Mouse (Mus musculus): ENCODE results near the gene Gm14137. TPM values are rescaled to one million over a fixed set of nuclear protein-coding genes. Genes with fewer than 3 reads are reported as not detected.

The Gm14137 gene
- polyA plus RNA-seq, 1 experiment from 2014 or later: 0.90 TPM

DNA sequence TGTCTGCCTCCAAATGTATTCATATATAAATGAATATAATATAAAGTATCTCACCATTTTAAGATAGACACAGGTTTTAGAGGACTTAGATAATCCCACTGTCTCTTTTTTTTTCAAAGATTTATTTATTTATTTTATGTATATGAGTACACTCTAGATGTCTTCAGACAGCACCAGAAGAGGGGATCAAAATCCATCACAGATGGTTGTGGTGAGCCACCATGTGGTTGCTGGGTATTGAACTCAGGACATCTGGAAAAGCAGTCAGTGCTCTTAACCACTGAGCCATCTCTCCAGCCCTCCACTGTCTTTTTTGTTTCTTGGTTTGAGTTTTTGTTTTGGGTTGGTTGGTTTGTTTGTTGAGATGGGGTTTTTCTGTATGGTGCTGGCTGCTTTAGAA lies 16.5 kb upstream of the Gm14137 start:
- no peak overlapping the region for H3K4me2 ChIP-seq (replicated peaks)

GRCm38 (mm10) chr2:119161247-119161646 lies 13.1 kb upstream of the Gm14137 start:
- WGBS: 24% methylated on average over 2 of the region's 2 CpGs
- Histone ChIP-seq H3K4me2 (replicated peaks) (no peak overlapping the region), H3K9ac (replicated peaks) (no peak overlapping the region), H3K9me3 (no peaks in the 10 kb centered on the region), H3K4me3 (no peak overlapping the region), H3K27ac (replicated peaks) (no peak overlapping the region), H3K4me1 (peaks cover 6% of the 10 kb centered on the region), H3K36me3 (no peaks in the 10 kb centered on the region), H3K27me3 (peaks cover 9% of the 10 kb centered on the region; the same call in 1 of the 2 replicates)
- ATAC-seq (replicated peaks): no peak

More for the DNA sequence above, 16.5 kb upstream of the Gm14137 start:
- ATAC-seq (replicated peaks): no peak
- peaks cover 17% of the 10 kb centered on the region for H3K4me1 ChIP-seq
- no peak overlapping the region for H3K27ac ChIP-seq (replicated peaks)
- H3K9me3 ChIP-seq: no peaks in the 10 kb centered on the region
- H3K9ac ChIP-seq (replicated peaks): no peak overlapping the region
- H3K4me3 ChIP-seq: no peak overlapping the region
- H3K27me3 ChIP-seq: no peaks in the 10 kb centered on the region
- peaks cover 14% of the 10 kb centered on the region; the same call in 1 of the 2 replicates for H3K36me3 ChIP-seq

DNA sequence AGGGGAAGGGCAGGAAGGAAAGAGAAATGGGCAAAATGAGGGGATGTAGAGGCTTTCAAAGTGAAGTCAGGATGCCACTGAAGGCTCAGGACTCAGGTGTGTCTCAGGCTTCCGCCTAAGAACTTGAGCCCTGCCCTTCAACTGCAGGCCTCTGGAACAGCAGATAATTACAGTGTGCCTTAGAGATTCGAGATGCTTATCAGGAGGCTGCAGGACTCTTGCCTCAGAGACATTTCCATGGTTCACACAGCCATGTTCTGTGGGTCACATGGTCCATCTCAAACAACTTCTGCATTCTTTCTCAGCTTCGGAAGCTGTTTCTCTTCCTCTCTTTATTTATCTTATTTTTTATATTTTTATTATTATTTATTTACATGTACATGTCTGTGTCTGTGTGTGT lies 11.2 kb upstream of the Gm14137 start:
- ATAC-seq (replicated peaks): no peak
- Histone ChIP-seq H3K36me3 (no peaks in the 10 kb centered on the region), H3K27ac (replicated peaks) (no peak overlapping the region), H3K9ac (replicated peaks) (no peak overlapping the region), H3K4me3 (no peak overlapping the region), H3K9me3 (no peaks in the 10 kb centered on the region), H3K4me2 (replicated peaks) (no peak overlapping the region), H3K27me3 (peaks cover 26% of the 10 kb centered on the region; the same call in 1 of the 2 replicates), H3K4me1 (peaks cover 16% of the 10 kb centered on the region)
- 75% methylated on average over 3 of the region's 3 CpGs for WGBS

DNA sequence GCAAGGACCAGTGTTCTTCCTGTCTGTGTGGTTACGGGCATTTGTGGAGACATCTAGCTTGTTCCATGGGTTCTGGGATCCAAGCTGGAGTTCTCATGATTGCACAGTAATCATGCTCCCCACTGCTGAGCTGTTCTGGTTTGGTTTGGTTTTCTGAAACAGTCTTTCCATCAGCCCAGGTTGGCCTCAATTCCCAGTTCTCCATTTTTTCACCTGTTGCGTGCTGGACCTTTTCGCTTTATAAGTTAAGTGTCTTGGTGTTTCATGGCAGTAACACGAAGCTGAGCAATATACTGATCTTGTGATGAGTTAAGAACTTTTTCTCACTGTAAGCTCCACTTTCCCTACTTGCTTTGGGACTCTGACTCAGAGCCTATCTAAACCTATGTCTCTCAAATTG lies 10.3 kb upstream of the Gm14137 start:
- no peak overlapping the region for H3K4me2 ChIP-seq (replicated peaks)
- no peak overlapping the region for H3K27ac ChIP-seq (replicated peaks)
- no peak overlapping the region for H3K9ac ChIP-seq (replicated peaks)
- H3K27me3 ChIP-seq: peaks cover 26% of the 10 kb centered on the region; the same call in 1 of the 2 replicates
- H3K9me3 ChIP-seq: no peaks in the 10 kb centered on the region
- WGBS: 90% methylated on average over 4 of the region's 4 CpGs
- no peak overlapping the region for H3K4me3 ChIP-seq
- peaks cover 16% of the 10 kb centered on the region for H3K4me1 ChIP-seq
- no peak for ATAC-seq (replicated peaks)
- H3K36me3 ChIP-seq: no peaks in the 10 kb centered on the region

- Histone ChIP-seq H3K4me2 (replicated peaks) (no peak overlapping the region), H3K4me1 (peaks cover 16% of the 10 kb centered on the region), H3K36me3 (no peaks in the 10 kb centered on the region), H3K4me3 (no peak overlapping the region), H3K9ac (replicated peaks) (no peak overlapping the region), H3K27ac (replicated peaks) (no peak overlapping the region), H3K9me3 (no peaks in the 10 kb centered on the region), H3K27me3 (peaks cover 26% of the 10 kb centered on the region; the same call in 1 of the 2 replicates)
- no peak for ATAC-seq (replicated peaks)
Measured at GRCm38 (mm10) chr2:119165401-119165800, 8.9 kb upstream of the Gm14137 start.

GRCm38 (mm10) chr2:119166901-119167865 lies 7.1 kb upstream of the Gm14137 start, which contains the start of gene Gchfr:
Gchfr (plus strand) TSS chr2:119167773.
- H3K4me2 ChIP-seq (replicated peaks): peak within 1 kb of the TSS; percentile 100
- H3K4me3 ChIP-seq: peak within 1 kb of the TSS; percentile 51
- no peaks in the 10 kb centered on the region for H3K9me3 ChIP-seq
- no peak within 1 kb of the TSS for H3K27ac ChIP-seq (replicated peaks)
- WGBS: under 1% methylated on average over 60 of the region's 60 CpGs
- peak within 1 kb of the TSS; percentile 31 for H3K9ac ChIP-seq (replicated peaks)
- H3K27me3 ChIP-seq: peaks cover 26% of the 10 kb centered on the region; the same call in 1 of the 2 replicates
- no peaks in the 10 kb centered on the region for H3K36me3 ChIP-seq
- peaks cover 16% of the 10 kb centered on the region for H3K4me1 ChIP-seq
- ATAC-seq (replicated peaks): peak; percentile 72

GRCm38 (mm10) chr2:119167866-119168256 lies 6.4 kb upstream of the Gm14137 start:
- 2% methylated on average over 26 of the region's 26 CpGs for WGBS
- Histone ChIP-seq H3K4me1 (peaks cover 21% of the 10 kb centered on the region), H3K4me2 (replicated peaks) (peak overlapping the region; percentile 100), H3K27ac (replicated peaks) (no peak overlapping the region), H3K9ac (replicated peaks) (peak overlapping the region; percentile 31; the same call in 1 of the 2 replicates), H3K9me3 (no peaks in the 10 kb centered on the region), H3K36me3 (no peaks in the 10 kb centered on the region), H3K4me3 (peak overlapping the region; percentile 51), H3K27me3 (peaks cover 26% of the 10 kb centered on the region; the same call in 1 of the 2 replicates)
- ATAC-seq (replicated peaks): peak; percentile 21; the same call in 1 of the 2 replicates

- Histone ChIP-seq H3K27ac (replicated peaks) (no peak overlapping the region), H3K9ac (replicated peaks) (no peak overlapping the region), H3K27me3 (peaks cover 26% of the 10 kb centered on the region; the same call in 1 of the 2 replicates), H3K36me3 (no peaks in the 10 kb centered on the region), H3K4me2 (replicated peaks) (no peak overlapping the region), H3K9me3 (no peaks in the 10 kb centered on the region), H3K4me3 (no peak overlapping the region), H3K4me1 (peaks cover 31% of the 10 kb centered on the region)
- ATAC-seq (replicated peaks): no peak
- 80% methylated on average over 2 of the region's 2 CpGs for WGBS
Measured at GRCm38 (mm10) chr2:119170282-119170681, 4.0 kb upstream of the Gm14137 start.

- 79% methylated on average over 8 of the region's 8 CpGs for WGBS
- Histone ChIP-seq H3K9me3 (no peaks in the 10 kb centered on the region), H3K27me3 (peaks cover 16% of the 10 kb centered on the region; the same call in 1 of the 2 replicates), H3K27ac (replicated peaks) (no peak overlapping the region), H3K36me3 (0 out of 2 replicates have a peak, but pooled peaks cover under 1% of the 10 kb centered on the region), H3K4me2 (replicated peaks) (no peak overlapping the region), H3K4me3 (no peak overlapping the region), H3K9ac (replicated peaks) (no peak overlapping the region), H3K4me1 (peaks cover 30% of the 10 kb centered on the region)
- no peak for ATAC-seq (replicated peaks)
Measured at GRCm38 (mm10) chr2:119171574-119171973, 2.7 kb upstream of the Gm14137 start.

DNA sequence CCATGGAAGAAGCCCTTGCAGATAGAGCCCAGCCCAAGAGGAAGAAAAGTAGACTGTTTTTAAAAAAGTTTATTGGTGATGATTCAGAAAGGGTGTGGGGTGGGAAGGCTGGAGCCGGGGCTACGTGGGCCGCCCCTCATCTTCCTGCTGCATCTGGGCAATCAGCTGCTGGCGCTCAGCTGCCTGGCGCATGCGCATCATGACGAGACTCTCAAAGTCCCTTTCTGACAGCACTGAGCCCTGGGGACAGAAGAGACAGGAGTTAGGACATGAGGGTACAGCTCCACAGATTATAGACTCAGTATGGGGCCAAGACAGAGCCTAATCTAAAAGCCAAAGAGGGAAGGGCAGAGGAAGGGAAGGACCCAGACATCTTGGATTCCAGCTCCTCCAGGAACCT lies 1.9 kb upstream of the Gm14137 start:
- peaks cover 4% of the 10 kb centered on the region; the same call in 1 of the 2 replicates for H3K36me3 ChIP-seq
- ATAC-seq (replicated peaks): no peak
- H3K4me3 ChIP-seq: no peak overlapping the region
- H3K9me3 ChIP-seq: no peaks in the 10 kb centered on the region
- 77% methylated on average over 7 of the region's 7 CpGs for WGBS
- no peak overlapping the region for H3K4me2 ChIP-seq (replicated peaks)
- no peak overlapping the region for H3K9ac ChIP-seq (replicated peaks)
- no peak overlapping the region for H3K27ac ChIP-seq (replicated peaks)
- H3K4me1 ChIP-seq: peaks cover 22% of the 10 kb centered on the region
- H3K27me3 ChIP-seq: peaks cover 8% of the 10 kb centered on the region; the same call in 1 of the 2 replicates

DNA sequence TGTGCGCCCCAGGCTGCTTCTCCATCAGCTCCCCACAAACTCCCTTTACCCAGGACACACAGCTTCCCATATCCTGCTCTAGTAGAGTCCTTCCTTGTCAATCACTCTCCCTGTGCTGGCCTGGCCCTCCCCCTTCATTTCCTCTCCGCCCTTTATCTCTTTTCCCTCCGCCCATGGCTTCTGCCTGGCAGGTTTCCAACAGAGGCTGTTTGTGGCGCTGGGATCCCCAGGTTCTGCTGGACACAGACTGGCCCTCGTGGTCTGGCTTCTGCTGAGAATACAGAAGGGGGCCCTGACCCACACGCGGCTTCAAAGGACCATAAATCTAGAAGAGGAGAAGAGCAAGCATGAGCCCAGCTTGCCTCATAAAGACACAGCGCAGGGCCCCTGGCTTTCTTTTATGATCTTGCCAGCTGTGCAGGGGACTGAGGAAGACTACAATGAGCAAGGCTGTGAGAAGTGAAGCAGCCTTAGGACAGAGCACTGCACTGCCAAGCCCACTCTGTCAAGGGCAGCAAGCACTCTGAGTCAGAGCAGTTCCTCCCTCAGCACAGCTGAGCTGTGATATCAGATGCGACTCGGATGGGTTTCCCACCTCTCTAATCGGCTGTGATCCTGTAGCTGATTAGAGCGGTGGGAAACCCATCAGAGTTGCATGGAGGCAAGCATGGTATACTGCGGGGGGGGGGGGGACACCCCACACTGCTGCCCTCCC lies 1.3 kb upstream of the Gm14137 start:
- Histone ChIP-seq H3K27ac (replicated peaks) (no peak overlapping the region), H3K9me3 (no peaks in the 10 kb centered on the region), H3K9ac (replicated peaks) (0 out of 2 replicates have a peak overlapping the region, but pooled peaks have one; percentile 11), H3K27me3 (peaks cover 2% of the 10 kb centered on the region; the same call in 1 of the 2 replicates), H3K36me3 (peaks cover 4% of the 10 kb centered on the region; the same call in 1 of the 2 replicates), H3K4me1 (peaks cover 16% of the 10 kb centered on the region), H3K4me3 (no peak overlapping the region), H3K4me2 (replicated peaks) (no peak overlapping the region)
- ATAC-seq (replicated peaks): peak; percentile 32; the same call in 1 of the 2 replicates
- WGBS: 22% methylated on average over 13 of the region's 13 CpGs

DNA sequence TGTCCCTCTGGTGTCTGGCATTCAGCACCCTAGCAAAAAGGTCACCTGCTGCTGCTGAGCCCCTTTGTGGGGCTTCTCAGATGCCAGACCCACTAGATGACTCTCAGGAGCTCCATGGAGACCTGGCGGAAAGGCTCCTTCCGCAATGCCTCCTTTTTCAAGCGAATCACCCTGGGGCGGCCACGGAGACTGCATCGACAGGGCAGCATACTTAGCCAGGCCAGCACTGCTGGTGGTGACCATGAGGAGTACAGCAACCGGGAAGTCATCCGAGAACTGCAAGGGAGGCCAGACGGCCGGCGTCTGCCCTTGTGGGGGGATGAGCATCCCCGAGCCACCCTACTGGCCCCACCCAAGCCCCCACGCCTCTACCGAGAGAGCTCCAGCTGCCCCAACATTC lies 557 bp downstream of the Gm14137 start:
- H3K9me3 ChIP-seq: no peaks in the 10 kb centered on the region
- no peak overlapping the region for H3K9ac ChIP-seq (replicated peaks)
- ATAC-seq (replicated peaks): no peak
- H3K4me2 ChIP-seq (replicated peaks): no peak overlapping the region
- H3K4me3 ChIP-seq: no peak overlapping the region
- no peak overlapping the region for H3K27ac ChIP-seq (replicated peaks)
- 63% methylated on average over 14 of the region's 14 CpGs for WGBS
- peaks cover 15% of the 10 kb centered on the region; the same call in 1 of the 2 replicates for H3K36me3 ChIP-seq
- H3K27me3 ChIP-seq: no peaks in the 10 kb centered on the region
- H3K4me1 ChIP-seq: peaks cover 15% of the 10 kb centered on the region

All from forebrain, embryonic 15.5 days (tissue).